Mouse (Mus musculus): ENCODE measurements around the gene Phldb3. TPM values are rescaled to one million over a fixed set of nuclear protein-coding genes. Genes with fewer than 3 reads are reported as not detected.
"Not testable (repeated sequence)": the region's sequence is repeated elsewhere in the genome, so short reads cannot be mapped to it uniquely, and the experiment has no call there.

The Phldb3 gene
- total and polyA plus RNA-seq, 3 experiments = 0.89 to 3.6 (median 3.5) TPM

DNA sequence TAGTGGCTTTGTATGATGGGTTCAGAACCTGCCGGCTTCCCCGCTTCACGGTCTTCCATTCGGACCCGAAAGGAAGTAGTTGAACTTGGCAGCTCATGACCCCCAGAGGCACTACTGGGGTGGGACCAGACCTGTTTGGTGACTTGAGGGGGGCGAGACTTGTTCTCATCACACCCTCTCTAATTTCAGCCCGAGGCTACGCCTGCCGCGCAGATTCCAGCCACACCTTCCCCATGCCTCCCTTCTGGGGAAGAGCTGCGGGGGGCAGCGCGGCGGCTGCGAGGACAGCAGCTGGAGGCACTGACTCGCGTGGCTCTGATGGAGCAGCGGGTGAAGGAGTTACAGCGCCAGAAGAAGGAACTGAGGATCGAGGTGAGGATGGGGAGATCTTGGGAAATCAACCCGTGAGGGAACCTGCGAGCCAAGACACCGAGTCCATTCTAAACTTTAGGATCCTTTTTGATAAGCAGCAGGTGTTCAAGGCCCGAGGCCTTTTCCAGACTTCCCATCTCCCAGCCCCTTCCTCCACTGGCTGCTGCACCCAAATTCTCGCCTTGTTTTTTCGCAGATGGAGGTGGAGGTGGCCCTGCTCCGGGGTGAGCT, 1.8 kb downstream of the Phldb3 start:
- H3K27ac ChIP-seq (ENCODE audit: insufficient read depth, low read depth) = no peak overlapping the region
- in situ Hi-C loops (cut with MboI; ENCODE audit: low pct_ligation_motif_present, low pct_unique_long_range_greater_than_20kb, low sequenced_read_pairs) = no loop called here
- DNase-seq (ENCODE audit: extremely low read depth) = no peak
- H3K9ac ChIP-seq (ENCODE audit: insufficient read depth, low read depth) = no peak overlapping the region
- no peaks in the 10 kb centered on the region for H3K79me2 ChIP-seq (replicated peaks; ENCODE audit: control insufficient read depth, extremely low read depth, insufficient read depth, poor library complexity, severe bottlenecking)
- no peak overlapping the region for H3K4me2 ChIP-seq (ENCODE audit: insufficient read depth, low read depth, poor library complexity, severe bottlenecking)
- dilution Hi-C loops (cut with MboI; ENCODE audit: extremely low pct_ligation_motif_present, extremely low pct_unique_long_range_greater_than_20kb, low sequenced_read_pairs) = no loop called here
- TF ChIP-seq MAFK (IDR thresholded peaks at IDR 0.05; ENCODE audit: insufficient replicate concordance, low read length) (no peak), MEF2A (IDR thresholded peaks at IDR 0.05; ENCODE audit: borderline replicate concordance, low read depth, low read length) (no peak), SIN3A (IDR thresholded peaks at IDR 0.05; ENCODE audit: low read length) (no peak), RAD21 (IDR thresholded peaks at IDR 0.05; ENCODE audit: low read depth, low read length) (no peak)
- peaks cover 5 to 27% of the 10 kb centered on the region in 2 experiments for H3K4me1 ChIP-seq (ENCODE audit: control insufficient read depth in 1 of 2, insufficient read depth in 2 of 2)
- H3K27me3 ChIP-seq (replicated peaks) = no peaks in the 10 kb centered on the region
- H3K4me3 ChIP-seq (replicated peaks in 1 of 3; ENCODE audit: low read depth in 2 of 3, low read length in 2 of 3, poor library complexity in 1 of 3) = no peak overlapping the region
- no peaks in the 10 kb centered on the region for H3K9me3 ChIP-seq (replicated peaks; ENCODE audit: low read length)
- H3K36me3 ChIP-seq (replicated peaks in 1 of 2; ENCODE audit: control insufficient read depth in 1 of 2, insufficient read depth in 1 of 2, low read length in 1 of 2) = peaks cover 0 to 29% of the 10 kb centered on the region in 2 experiments

DNA sequence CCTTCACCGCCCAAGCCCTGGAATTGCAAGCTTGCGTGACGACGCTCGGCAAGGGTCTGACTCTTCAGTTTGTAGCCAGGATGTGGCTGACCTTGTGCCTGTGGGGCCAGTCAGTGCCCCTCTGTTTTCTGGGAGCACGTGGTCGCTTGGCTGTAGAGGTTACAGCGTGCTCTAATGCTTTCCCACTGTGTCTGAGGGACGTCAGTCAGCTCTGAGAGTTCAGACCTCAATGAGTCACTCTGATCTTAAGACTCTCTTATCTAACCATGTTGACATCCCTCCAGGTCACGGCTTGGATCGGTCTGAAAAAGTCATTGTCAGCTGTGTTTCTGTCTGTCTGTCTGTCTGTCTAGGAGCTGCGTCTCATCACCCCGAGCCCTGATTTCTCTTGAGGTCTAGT, 4.3 kb downstream of the Phldb3 start:
- H3K27ac ChIP-seq (ENCODE audit: insufficient read depth, low read depth) = no peak overlapping the region
- in situ Hi-C loops (cut with MboI; ENCODE audit: low pct_ligation_motif_present, low pct_unique_long_range_greater_than_20kb, low sequenced_read_pairs) (no loop called here), dilution Hi-C loops (cut with MboI; ENCODE audit: extremely low pct_ligation_motif_present, extremely low pct_unique_long_range_greater_than_20kb, low sequenced_read_pairs) (no loop called here)
- H3K4me2 ChIP-seq (ENCODE audit: insufficient read depth, low read depth, poor library complexity, severe bottlenecking) = no peak overlapping the region
- no peak overlapping the region for H3K4me3 ChIP-seq (replicated peaks in 1 of 3; ENCODE audit: low read depth in 2 of 3, low read length in 2 of 3, poor library complexity in 1 of 3)
- H3K9me3 ChIP-seq (replicated peaks; ENCODE audit: low read length) = no peaks in the 10 kb centered on the region
- H3K4me1 ChIP-seq (ENCODE audit: control insufficient read depth in 1 of 2, insufficient read depth in 2 of 2) = peaks cover 0 to 28% of the 10 kb centered on the region in 2 experiments; a peak in 3 of 4 replicates
- H3K79me2 ChIP-seq (replicated peaks; ENCODE audit: control insufficient read depth, extremely low read depth, insufficient read depth, poor library complexity, severe bottlenecking) = no peaks in the 10 kb centered on the region
- H3K36me3 ChIP-seq (replicated peaks in 1 of 2; ENCODE audit: control insufficient read depth in 1 of 2, insufficient read depth in 1 of 2, low read length in 1 of 2) = peaks cover 4 to 31% of the 10 kb centered on the region in 2 experiments
- no peak for DNase-seq (ENCODE audit: extremely low read depth)
- H3K9ac ChIP-seq (ENCODE audit: insufficient read depth, low read depth) = no peak overlapping the region
- no peaks in the 10 kb centered on the region for H3K27me3 ChIP-seq (replicated peaks)
- no peak for TF ChIP-seq CHD2 (IDR thresholded peaks at IDR 0.05; ENCODE audit: low read length)
- TF ChIP-seq MAFK (IDR thresholded peaks at IDR 0.05; ENCODE audit: insufficient replicate concordance, low read length) = no peak

DNA sequence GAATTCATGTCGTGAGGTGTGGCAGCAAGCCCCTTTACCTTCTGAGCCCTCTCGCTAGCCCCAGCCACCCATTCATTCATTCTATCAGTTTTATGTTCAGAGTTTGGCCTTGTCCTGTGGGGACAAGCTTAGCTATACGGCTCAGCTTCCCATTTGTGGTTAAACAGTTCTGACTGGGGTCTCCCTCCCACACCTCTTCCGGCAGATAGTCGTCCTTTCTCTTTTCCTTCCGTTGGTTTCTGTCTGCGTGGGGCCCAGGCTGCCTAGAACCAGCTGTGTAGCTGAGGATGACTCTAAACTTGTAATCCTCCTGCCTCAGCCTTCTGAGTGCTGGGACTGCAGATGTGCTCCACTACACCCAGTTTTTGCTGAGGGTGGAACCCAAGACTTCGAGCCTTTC, 7.2 kb downstream of the Phldb3 start:
- DNase-seq (ENCODE audit: extremely low read depth) = no peak
- H3K4me1 ChIP-seq (ENCODE audit: control insufficient read depth in 1 of 2, insufficient read depth in 2 of 2) = peaks cover 0 to 17% of the 10 kb centered on the region in 2 experiments; a peak in 2 of 4 replicates
- no peaks in the 10 kb centered on the region for H3K27me3 ChIP-seq (replicated peaks)
- H3K9ac ChIP-seq (ENCODE audit: insufficient read depth, low read depth) = no peak overlapping the region
- dilution Hi-C loops (cut with MboI; ENCODE audit: extremely low pct_ligation_motif_present, extremely low pct_unique_long_range_greater_than_20kb, low sequenced_read_pairs) (no loop called here), in situ Hi-C loops (cut with MboI; ENCODE audit: low pct_ligation_motif_present, low pct_unique_long_range_greater_than_20kb, low sequenced_read_pairs) (no loop called here)
- no peak for TF ChIP-seq TCF12 (IDR thresholded peaks at IDR 0.05; ENCODE audit: low read depth, low read length)
- no peak for TF ChIP-seq TBP (conservative IDR thresholded peaks at IDR 0.05; ENCODE audit: low read depth, low read length)
- no peak for TF ChIP-seq USF1 (IDR thresholded peaks at IDR 0.05; ENCODE audit: low read depth, low read length)
- no peak for TF ChIP-seq KAT2A (IDR thresholded peaks at IDR 0.05; ENCODE audit: insufficient replicate concordance, low read length)
- H3K79me2 ChIP-seq (replicated peaks; ENCODE audit: control insufficient read depth, extremely low read depth, insufficient read depth, poor library complexity, severe bottlenecking) = no peaks in the 10 kb centered on the region
- H3K27ac ChIP-seq (ENCODE audit: insufficient read depth, low read depth) = no peak overlapping the region
- no peak overlapping the region for H3K4me2 ChIP-seq (ENCODE audit: insufficient read depth, low read depth, poor library complexity, severe bottlenecking)
- H3K4me3 ChIP-seq (replicated peaks in 1 of 3; ENCODE audit: low read depth in 2 of 3, low read length in 2 of 3, poor library complexity in 1 of 3) = no peak overlapping the region
- H3K9me3 ChIP-seq (replicated peaks; ENCODE audit: low read length) = peaks cover 9% of the 10 kb centered on the region
- peaks cover 10 to 47% of the 10 kb centered on the region in 2 experiments for H3K36me3 ChIP-seq (replicated peaks in 1 of 2; ENCODE audit: control insufficient read depth in 1 of 2, insufficient read depth in 1 of 2, low read length in 1 of 2)

- H3K79me2 ChIP-seq (replicated peaks; ENCODE audit: control insufficient read depth, extremely low read depth, insufficient read depth, poor library complexity, severe bottlenecking); H3K27me3 ChIP-seq (replicated peaks); H3K27ac ChIP-seq (ENCODE audit: insufficient read depth, low read depth); dilution Hi-C loops (cut with MboI; ENCODE audit: extremely low pct_ligation_motif_present, extremely low pct_unique_long_range_greater_than_20kb, low sequenced_read_pairs); DNase-seq (ENCODE audit: extremely low read depth); H3K9ac ChIP-seq (ENCODE audit: insufficient read depth, low read depth); H3K4me3 ChIP-seq (replicated peaks in 1 of 3; ENCODE audit: low read depth in 2 of 3, low read length in 2 of 3, poor library complexity in 1 of 3); H3K4me2 ChIP-seq (ENCODE audit: insufficient read depth, low read depth, poor library complexity, severe bottlenecking); in situ Hi-C loops (cut with MboI; ENCODE audit: low pct_ligation_motif_present, low pct_unique_long_range_greater_than_20kb, low sequenced_read_pairs): not testable (repeated sequence)
- H3K4me1 ChIP-seq (ENCODE audit: control insufficient read depth in 1 of 2, insufficient read depth in 2 of 2) = peaks cover 0 to 17% of the 10 kb centered on the region in 2 experiments; a peak in 2 of 4 replicates
- peaks cover 12% of the 10 kb centered on the region for H3K9me3 ChIP-seq (replicated peaks; ENCODE audit: low read length)
- H3K36me3 ChIP-seq (replicated peaks in 1 of 2; ENCODE audit: control insufficient read depth in 1 of 2, insufficient read depth in 1 of 2, low read length in 1 of 2) = peaks cover 10 to 49% of the 10 kb centered on the region in 2 experiments
Measured at GRCm38 (mm10) chr7:24618374-24618773, 7.8 kb downstream of the Phldb3 start.
